In the genomic region with DNA sequence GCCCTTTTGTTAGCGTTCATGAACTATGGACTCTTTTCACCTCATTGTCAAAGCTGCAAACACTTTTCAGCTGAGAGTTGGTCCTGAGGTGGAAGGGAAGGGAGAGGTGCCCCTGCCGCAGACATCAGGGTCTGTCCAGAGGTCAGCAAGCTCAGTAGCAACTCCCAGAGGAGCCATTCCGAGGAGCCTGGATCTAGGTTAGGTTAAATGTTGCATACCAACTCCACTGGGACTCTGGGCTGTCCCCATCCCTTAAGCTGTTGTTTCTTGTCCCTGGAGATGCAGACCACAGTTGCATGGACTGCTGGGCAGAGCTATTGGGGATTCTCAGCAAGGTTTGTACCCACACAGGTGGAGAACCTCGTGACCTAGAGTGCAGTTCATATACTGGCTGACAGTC, we compare ENCODE assay signal across 10 mouse cellular contexts.
"Had no signal": no experiment of that assay in that cellular context is flagged by ENCODE, and none has a peak within 500 bp of the region (broad histone marks: within the 10 kb centered on the region; RNA-seq: fewer than 3 reads in every experiment).

No protein-coding gene starts in this region.

- H3K27ac ChIP-seq: kidney, postnatal 0 days; left cerebral cortex, adult 2 months; limb, embryonic 15.5 days; liver, embryonic 13.5 days; midbrain, embryonic 12.5 days had no signal

- H3K4me3 ChIP-seq: left cerebral cortex, adult 2 months; limb, embryonic 15.5 days; liver, embryonic 13.5 days; midbrain, embryonic 12.5 days had no signal

- H3K4me1 ChIP-seq: midbrain, embryonic 12.5 days had no signal

- DNase-seq: kidney, adult 11 months; kidney, adult 9 months; kidney, postnatal 36 days; liver, embryonic 13.5 days; lung, adult 18-20 months; right cerebral cortex, postnatal 25 days had no signal
